Mouse (Mus musculus) megakaryocyte, adult 5-6 weeks (primary cell): Measurements from ENCODE around the gene Rbfox2. TPM values are rescaled to one million over a fixed set of nuclear protein-coding genes. Genes with fewer than 3 reads are reported as not detected.
"Not testable (repeated sequence)": the region's sequence is repeated elsewhere in the genome, so short reads cannot be mapped to it uniquely, and the experiment has no call there.

ENCODE experiments used
- ATAC-seq: 2 replicates; pipeline ENCODE4 v1.8.0; 2016; ENCODE audit warnings: mild to moderate bottlenecking, inconsistent platforms; ENCODE audit not compliant: poor library complexity, severe bottlenecking
- total RNA-seq, 2 experiments: library from RNA; stranded (forward) in 1 of 2; stranded (reverse) in 1 of 2; fragments of 153-499, 151-499 nt in 1 of 2; fragments of 221-1000, 200-1000 nt in 1 of 2; gene quantifications; 2 replicates each; pipeline versions ENCODE4 v1.2.3 to v1.2.4; 2015 to 2017

The Rbfox2 gene
- total RNA-seq (2015) (0.13 TPM in 1 of 2 replicates, not detected in the other), total RNA-seq (2017) (0.12 and 0.51 TPM in 2 replicates)

GRCm38 (mm10) chr15:77306547-77307261 is at the start of gene Rbfox2:
Gene Rbfox2 (minus strand): TSS chr15:77307004.
- ATAC-seq = 0 out of 2 replicates have a peak, but pooled peaks have one; percentile 24

GRCm38 (mm10) chr15:77356248-77356810 is 49.5 kb upstream of the Rbfox2 start:
- ATAC-seq = no peak

GRCm38 (mm10) chr15:77354848-77355551 is 48.2 kb upstream of the Rbfox2 start:
- no peak for ATAC-seq

- ATAC-seq = no peak
Measured at GRCm38 (mm10) chr15:77354496-77354847, 47.7 kb upstream of the Rbfox2 start.

GRCm38 (mm10) chr15:77353764-77354163 is 47.0 kb upstream of the Rbfox2 start:
- ATAC-seq = no peak

DNA sequence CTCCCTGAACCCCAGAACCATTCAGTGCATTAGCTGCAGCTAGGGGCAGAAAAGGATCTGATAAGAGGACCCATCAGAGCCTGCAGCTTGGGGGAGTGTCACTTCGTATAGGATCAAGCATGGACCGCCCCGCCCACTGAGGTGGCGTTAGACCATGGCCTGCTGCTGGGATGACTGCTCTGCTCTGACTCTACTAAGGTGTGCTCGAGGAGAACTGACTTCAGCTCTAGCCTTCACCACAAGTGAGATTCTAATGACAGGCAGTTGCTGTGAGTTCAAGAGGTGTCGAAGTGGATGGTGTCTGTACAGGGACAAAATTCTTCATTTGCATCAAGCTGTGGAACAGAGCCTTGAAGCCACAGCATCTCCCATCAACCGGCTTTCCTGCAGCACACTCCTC is 46.1 kb upstream of the Rbfox2 start:
- ATAC-seq = no peak

GRCm38 (mm10) chr15:77350117-77350516 is 43.3 kb upstream of the Rbfox2 start:
- ATAC-seq = no peak

DNA sequence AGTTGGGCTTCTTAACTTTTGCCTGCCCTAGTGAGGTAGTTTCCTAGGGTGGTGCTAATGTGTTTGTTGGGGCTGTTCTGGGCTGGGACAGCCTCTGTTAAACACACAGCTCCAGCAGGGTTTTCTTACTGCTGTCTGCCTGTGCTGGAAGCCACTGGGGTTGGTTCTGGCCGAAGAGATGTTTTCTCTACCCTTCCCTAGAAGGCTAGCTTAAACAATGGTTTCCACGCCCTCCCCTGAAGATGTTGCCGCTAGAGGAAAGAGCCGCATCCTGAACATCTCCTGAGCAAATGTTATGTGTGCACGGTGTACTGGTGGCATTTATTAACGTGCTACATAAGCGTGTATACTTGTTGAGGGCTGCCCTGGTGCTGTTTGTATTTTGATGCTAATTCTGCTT is 41.3 kb upstream of the Rbfox2 start:
- ATAC-seq = no peak

DNA sequence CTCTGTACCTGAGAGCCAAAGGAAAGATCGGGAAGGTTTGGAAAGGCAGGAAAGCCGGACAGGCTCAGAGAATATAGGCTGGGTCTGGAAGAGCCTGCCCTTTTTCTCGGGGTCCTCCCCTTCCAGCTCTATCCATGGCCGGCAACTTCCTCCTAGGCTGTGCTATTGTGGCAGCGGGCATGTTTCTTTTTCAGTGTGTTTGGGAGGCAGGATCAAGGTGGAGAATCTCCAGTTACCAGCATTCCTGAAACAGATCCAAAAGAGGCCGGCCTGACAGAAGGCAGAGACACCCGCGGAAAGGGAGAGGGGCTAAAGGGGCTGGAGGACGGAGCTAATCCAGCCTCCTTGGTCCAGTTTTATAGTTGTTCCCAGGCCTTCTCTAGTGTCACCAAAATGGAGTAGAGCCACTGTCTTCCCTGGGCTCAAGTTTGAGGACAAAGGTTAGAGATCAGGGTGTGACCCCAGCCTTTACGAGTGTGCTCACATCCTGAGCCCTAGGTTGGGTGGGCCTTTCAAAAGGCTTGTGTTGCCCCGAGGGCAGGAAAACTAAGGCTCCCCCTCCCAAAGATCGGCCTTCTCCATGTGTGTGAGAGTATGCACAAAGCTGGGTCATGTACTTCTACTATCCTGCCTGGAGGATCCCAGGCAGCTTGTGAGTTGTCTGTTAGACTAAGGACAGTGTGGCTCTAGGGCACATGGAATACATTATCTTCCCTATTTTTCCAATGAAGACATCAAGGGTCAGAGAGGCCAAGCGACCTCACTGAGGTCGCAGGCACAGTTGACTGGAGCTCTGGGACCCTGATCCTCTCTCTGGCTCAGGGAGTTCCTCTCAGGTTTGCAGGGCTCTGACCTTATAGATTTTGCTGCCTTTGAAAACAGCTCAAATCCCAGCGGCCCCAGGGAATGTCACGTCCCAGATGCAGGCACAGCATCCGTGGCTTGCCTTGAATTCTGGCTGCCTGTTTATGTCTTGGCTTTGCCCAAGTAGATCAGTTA is 37.6 kb upstream of the Rbfox2 start:
- ATAC-seq = no peak

DNA sequence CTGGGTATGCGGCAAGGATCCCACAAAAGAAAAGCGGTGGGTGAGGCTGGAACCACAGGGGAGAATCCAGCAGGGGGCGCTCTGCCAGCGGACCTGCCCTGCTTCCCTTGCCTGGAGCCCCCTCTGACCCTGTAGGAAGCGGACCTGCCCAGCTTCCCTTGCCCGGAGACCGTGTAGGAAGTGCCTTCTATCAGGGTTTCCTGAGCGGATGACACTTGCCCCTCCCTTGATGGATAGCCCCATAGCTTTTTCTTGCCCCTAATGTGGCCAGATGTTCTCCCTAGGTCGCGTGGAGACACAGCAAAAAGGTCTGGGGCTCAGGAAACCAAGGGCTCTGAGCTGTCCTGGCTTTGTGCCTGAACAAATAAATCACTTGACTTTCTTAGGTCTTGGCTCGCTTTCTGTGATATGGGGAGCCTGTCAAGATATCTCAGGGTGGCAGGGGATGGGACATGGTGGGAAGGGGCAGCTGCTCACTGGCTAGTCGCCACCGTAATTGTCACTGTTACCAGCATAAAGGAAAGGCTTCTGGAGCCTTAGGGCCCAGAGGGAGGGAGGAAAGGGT is 36.8 kb upstream of the Rbfox2 start:
- ATAC-seq = 0 out of 2 replicates have a peak, but pooled peaks have one; percentile 21

GRCm38 (mm10) chr15:77342962-77343526 is 36.2 kb upstream of the Rbfox2 start:
- ATAC-seq = no peak

DNA sequence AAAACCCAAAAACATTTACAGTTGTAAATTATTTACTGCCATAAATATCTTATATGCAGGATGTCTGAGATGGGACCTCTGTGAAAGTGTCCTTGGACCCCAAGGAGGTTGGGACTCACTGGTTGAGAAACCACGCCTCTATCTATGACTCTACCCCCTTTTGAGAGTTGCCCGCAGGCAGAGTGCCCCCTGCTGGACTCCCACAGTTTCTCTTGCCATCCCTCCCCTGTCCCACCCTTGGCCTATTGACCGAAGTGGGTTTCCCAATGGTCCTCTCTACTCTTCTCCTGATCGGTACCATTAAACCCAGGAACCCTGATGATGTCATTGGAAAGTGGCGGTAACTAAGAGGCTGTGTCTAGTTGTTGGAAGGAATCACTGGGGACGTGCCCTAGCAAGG is 35.2 kb upstream of the Rbfox2 start:
- no peak for ATAC-seq

GRCm38 (mm10) chr15:77340581-77340980 is 33.8 kb upstream of the Rbfox2 start:
- ATAC-seq = no peak

DNA sequence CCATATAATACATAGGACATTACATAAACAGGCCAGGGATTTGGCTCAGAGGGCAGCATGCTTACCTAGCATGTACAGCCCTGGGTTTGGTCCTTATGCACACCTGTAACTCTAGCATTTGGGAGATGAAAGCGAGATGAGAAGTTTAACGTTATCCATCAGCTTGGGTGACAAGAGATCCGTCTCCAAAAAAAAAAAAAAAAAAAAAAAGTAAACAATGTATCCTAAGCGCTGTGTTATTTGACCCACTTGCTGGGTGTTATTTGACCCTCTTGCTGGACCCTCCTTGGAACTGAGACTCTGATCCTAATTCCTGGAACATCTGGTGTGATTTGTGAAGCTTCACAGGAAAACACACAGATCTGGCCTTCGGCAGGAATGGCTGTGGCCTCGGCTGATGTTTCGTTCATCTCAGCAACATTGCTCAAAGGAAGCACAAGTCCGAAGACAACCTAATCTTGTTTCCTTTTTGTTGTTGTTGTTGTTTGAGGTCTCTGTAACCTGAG is 32.2 kb upstream of the Rbfox2 start:
- ATAC-seq = no peak

DNA sequence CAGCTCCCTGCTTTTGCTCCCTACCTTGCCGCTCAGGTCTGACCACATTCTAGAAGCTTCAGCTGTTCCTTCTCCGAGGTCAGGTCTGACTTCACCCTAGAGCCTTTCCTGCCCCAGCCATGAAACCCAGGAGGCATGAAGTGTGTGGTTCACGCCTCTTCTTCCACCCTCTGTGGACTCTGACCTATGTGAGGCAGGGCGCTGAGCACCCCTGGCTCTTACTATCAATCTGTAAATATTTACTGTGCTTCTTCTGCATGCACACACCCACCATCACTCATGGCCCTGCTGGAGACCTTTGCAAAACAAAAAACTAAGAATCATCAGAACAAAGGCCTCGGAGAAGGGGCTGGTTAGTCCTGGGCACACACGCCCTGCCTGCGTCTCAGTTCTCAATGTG is 31.6 kb upstream of the Rbfox2 start:
- no peak for ATAC-seq

GRCm38 (mm10) chr15:77337926-77338325 is 31.1 kb upstream of the Rbfox2 start:
- ATAC-seq = no peak

- no peak for ATAC-seq
Measured at GRCm38 (mm10) chr15:77336968-77337341, 30.2 kb upstream of the Rbfox2 start.

DNA sequence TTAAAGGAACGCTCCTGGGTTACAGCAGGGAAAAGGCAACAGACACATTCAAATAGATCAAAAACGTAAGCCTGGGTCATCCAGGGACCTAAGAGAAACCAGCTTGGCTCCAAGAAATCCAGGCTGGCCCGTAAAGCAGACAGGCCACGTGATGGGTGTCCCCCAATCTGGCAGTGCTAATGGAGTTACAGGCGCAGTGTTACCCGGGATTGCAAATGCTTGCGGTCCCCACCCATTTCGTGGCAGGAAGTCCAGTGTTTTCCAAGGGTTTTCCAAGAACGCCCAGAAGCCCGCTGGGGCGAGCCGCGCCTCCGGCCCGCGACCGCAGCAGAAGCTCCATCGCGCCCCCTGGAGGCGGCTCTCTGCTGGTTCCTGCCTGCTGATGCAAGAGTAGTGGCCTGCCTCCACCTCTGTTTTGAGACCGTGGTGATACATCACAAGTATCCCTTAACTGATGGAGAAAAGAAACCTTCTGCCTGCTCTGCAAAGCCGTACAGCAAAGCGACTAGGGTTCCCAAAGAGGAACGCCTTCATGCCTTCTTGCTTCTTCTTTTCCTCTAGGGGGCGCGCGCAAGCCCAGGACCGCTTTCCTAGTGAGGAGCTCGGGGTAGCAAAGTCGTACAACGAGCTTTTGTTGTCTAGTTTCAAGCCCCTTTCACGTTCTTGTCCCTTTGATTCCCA is 29.6 kb upstream of the Rbfox2 start:
- no peak for ATAC-seq

DNA sequence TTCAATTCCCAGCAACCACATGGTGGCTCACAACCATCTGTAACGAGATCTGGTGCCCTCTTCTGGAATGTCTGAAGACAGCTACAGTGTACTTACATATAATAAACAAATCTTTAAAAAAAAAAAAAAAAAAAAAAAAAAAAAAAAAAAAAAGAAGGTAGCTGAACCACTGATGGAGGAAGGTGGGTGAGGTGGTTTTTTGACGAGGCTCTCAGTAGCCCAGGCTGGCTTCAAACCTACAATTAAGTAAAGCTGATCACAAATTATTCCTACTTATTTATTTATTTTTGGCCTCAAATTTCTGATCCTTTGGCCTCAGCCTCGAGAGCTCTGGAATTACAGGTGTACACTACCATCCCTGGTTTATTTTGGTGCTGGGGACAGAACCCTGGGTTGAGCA is 28.4 kb upstream of the Rbfox2 start:
- ATAC-seq = not testable (repeated sequence)
